Mouse (Mus musculus) hindbrain, embryonic 12.5 days (tissue): ENCODE results near the gene Retreg2. TPM values are rescaled to one million over a fixed set of nuclear protein-coding genes. Genes with fewer than 3 reads are reported as not detected.

Experiments
- ATAC-seq: fragments of 200-750 bp; cut with Nextera tagmentation; 2 replicates; pipeline ENCODE4 v1.8.0; 2017; ENCODE audit warnings: moderate TSS enrichment; ENCODE audit not compliant: low FRiP score
- H3K27ac ChIP-seq: fragments of 300-500 bp; sonication (generic); 2 replicates; pipeline ENCODE4 v1.5.1; 2016; ENCODE audit warnings: mild to moderate bottlenecking
- H3K27me3 ChIP-seq: fragments of 300-500 bp; sonication (generic); 2 replicates; pipeline ENCODE4 v1.6.1; 2016; ENCODE audit warnings: mild to moderate bottlenecking
- H3K36me3 ChIP-seq: fragments of 300-500 bp; sonication (generic); 2 replicates; pipeline ENCODE4 v1.6.1; 2016; ENCODE audit warnings: mild to moderate bottlenecking
- H3K4me1 ChIP-seq: fragments of 300-500 bp; sonication (generic); 2 replicates; pipeline ENCODE4 v1.6.1; 2016
- H3K4me2 ChIP-seq: fragments of 300-500 bp; sonication (generic); replicated peaks from 2 replicates; pipeline ENCODE4 v1.6.1; 2016; ENCODE audit warnings: mild to moderate bottlenecking
- H3K4me3 ChIP-seq: fragments of 300-500 bp; sonication (generic); 2 replicates; pipeline ENCODE4 v1.5.1; 2016; ENCODE audit warnings: mild to moderate bottlenecking
- H3K9ac ChIP-seq: fragments of 300-500 bp; sonication (generic); 2 replicates; pipeline ENCODE4 v1.6.1; 2016; ENCODE audit warnings: mild to moderate bottlenecking, moderate library complexity
- H3K9me3 ChIP-seq: fragments of 300-500 bp; sonication (generic); replicated peaks from 2 replicates; pipeline ENCODE4 v1.6.1; 2016; ENCODE audit warnings: mild to moderate bottlenecking
- WGBS: fragments of 180-500 bp; shearing (Covaris S2); methylation state at CpG from one replicate; pipeline ENCODE4 v1.1.7; 2016; 5-methylcytosine and 5-hydroxymethylcytosine counted together
- polyA plus RNA-seq: library from polyadenylated mRNA; unstranded; fragments of >200 nt; fragmentation: Nextera tagmentation; extraction: Ambion mirVana; gene quantifications from 2 replicates; pipeline ENCODE4 v1.2.1, GENCODE M21; 2016

Retreg2 gene
- polyA plus RNA-seq, 1 experiment from 2014 or later: 83.1 TPM

DNA sequence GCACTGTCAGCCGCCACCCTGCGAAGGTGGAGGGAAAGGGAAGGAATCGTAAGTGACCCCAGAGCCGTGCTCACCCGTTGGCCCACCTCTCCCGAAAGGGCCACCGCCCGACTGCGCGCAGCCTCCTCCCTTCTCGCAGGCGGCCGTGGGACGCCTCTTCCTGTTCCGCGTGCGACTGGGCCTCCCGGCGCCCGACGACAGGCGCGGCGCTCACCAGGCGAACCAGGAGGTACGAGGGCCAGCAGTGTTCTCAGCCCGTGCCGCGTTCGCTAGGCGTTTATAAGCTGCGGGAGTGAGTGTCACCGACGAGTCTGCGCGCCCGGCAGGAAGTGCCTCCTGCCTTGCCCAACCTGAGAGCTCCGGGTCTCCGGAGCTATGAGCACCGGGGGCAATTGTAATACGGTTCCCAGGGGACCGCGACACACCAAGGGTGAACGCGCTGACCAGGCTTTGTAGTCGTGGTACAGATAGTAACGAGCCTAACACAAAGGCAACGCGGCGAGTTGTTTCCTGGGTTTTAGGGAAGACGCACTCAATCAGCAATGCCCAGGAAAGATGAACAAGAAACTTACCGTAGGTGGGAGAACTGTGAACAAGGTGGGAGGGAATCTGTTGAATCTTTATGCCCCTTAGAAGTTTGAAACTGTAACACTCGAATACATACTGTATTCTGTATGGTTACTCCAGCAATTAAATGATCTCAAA lies 940 bp upstream of the Retreg2 start:
- ATAC-seq: peak; percentile 25

GRCm38 (mm10) chr1:75145589-75145988 lies 3.0 kb downstream of the Retreg2 start:
- Histone ChIP-seq H3K27me3 (no peaks in the 10 kb centered on the region), H3K9ac (no peak overlapping the region), H3K36me3 (peaks cover 48% of the 10 kb centered on the region), H3K4me3 (no peak overlapping the region), H3K4me2 (no peak overlapping the region), H3K9me3 (no peaks in the 10 kb centered on the region), H3K27ac (no peak overlapping the region), H3K4me1 (peaks cover 25% of the 10 kb centered on the region)
- 91% methylated on average over 3 of the region's 3 CpGs for WGBS
- ATAC-seq: no peak

More for the DNA sequence above, 940 bp upstream of the Retreg2 start:
- peaks cover 63% of the 10 kb centered on the region for H3K36me3 ChIP-seq
- H3K27me3 ChIP-seq: no peaks in the 10 kb centered on the region
- peak overlapping the region; percentile 96 for H3K9ac ChIP-seq
- H3K4me3 ChIP-seq: peak overlapping the region; percentile 90
- peaks cover 36% of the 10 kb centered on the region for H3K4me1 ChIP-seq
- under 1% methylated on average over 48 of the region's 53 CpGs for WGBS
- H3K9me3 ChIP-seq: no peaks in the 10 kb centered on the region
- H3K4me2 ChIP-seq: peak overlapping the region; percentile 93
- H3K27ac ChIP-seq: peak overlapping the region; percentile 99

DNA sequence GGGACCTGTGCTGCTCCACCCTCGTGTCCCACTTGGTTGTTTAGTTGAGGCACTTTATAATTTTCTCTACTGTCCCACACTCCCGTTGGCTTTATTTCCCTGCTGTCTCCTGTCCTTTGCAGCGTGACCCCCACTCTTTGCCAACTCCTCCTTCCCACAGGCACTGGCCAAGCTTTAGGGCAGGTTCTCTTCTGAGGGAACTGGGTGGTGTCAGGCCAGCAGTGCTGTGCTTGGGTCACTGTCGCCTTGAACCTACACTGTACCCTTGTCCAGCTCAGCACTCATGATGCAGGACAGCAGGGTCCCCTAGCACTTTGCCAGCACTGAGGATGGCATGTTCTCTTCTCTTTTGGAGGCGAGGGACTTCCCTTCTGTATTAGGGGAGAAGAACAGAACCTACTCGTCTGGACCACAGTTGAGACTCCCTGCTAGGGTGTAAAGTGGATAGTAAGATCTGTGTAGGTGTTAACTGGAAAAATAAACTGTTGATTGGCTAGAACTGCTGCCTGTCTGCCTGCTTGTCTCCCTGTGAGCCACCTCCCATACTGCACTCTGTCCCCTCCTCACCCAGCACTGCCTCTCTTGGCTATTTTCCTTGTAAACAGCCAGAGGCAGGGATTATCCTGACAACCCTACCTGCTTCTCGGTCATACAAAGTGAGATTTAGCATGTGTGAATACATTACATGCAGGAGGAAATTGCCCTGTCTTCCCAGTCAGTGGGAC lies 5.0 kb downstream of the Retreg2 start:
- Histone ChIP-seq H3K9me3 (no peaks in the 10 kb centered on the region), H3K27ac (no peak overlapping the region), H3K4me2 (no peak overlapping the region), H3K9ac (no peak overlapping the region), H3K36me3 (peaks cover 48% of the 10 kb centered on the region), H3K4me3 (no peak overlapping the region), H3K27me3 (no peaks in the 10 kb centered on the region), H3K4me1 (peaks cover 16% of the 10 kb centered on the region)
- ATAC-seq: no peak
- WGBS: 83% methylated on average over 7 of the region's 7 CpGs

DNA sequence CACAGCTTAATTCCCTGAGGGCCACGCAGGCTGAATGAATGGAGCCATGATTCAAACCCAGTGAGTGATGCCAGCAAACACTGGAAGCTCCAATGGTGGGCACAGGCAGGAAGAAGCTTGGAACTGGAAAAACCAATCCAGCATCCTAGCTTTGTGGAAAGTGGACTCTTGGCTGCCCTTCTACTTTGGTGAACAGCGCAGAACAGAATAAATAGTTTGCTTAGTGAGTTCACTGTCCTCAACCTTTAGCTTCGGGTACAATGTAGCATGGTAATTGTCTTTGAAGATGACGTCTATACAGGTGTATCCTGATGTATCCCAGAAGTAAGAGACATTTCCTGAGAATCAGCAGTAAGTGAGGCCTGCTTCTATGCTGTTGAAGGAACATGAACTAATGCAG lies 6.1 kb downstream of the Retreg2 start:
- Histone ChIP-seq H3K27ac (no peak overlapping the region), H3K27me3 (no peaks in the 10 kb centered on the region), H3K4me1 (peaks cover 12% of the 10 kb centered on the region), H3K4me3 (no peak overlapping the region), H3K4me2 (no peak overlapping the region), H3K9ac (no peak overlapping the region), H3K36me3 (peaks cover 48% of the 10 kb centered on the region), H3K9me3 (no peaks in the 10 kb centered on the region)
- 95% methylated on average over 4 of the region's 4 CpGs for WGBS
- no peak for ATAC-seq

- H3K36me3 ChIP-seq: no peaks in the 10 kb centered on the region; the same call in 1 of the 2 replicates
- no peak overlapping the region for H3K4me2 ChIP-seq
- no peak for ATAC-seq
- H3K27ac ChIP-seq: no peak overlapping the region
- H3K9me3 ChIP-seq: no peaks in the 10 kb centered on the region
- H3K4me3 ChIP-seq: no peak overlapping the region
- H3K4me1 ChIP-seq: no peaks in the 10 kb centered on the region
- no peak overlapping the region for H3K9ac ChIP-seq
- no peaks in the 10 kb centered on the region; the same call in 1 of the 2 replicates for H3K27me3 ChIP-seq
- WGBS: 71% methylated on average over 3 of the region's 3 CpGs
These were observed 13.3 kb downstream of the Retreg2 start for GRCm38 (mm10) chr1:75155837-75156236.

GRCm38 (mm10) chr1:75158990-75159389 lies 16.4 kb downstream of the Retreg2 start:
- no peak for ATAC-seq
- no peaks in the 10 kb centered on the region for H3K36me3 ChIP-seq
- no peak overlapping the region for H3K9ac ChIP-seq
- H3K9me3 ChIP-seq: no peaks in the 10 kb centered on the region
- no peak overlapping the region for H3K27ac ChIP-seq
- H3K4me1 ChIP-seq: no peaks in the 10 kb centered on the region
- H3K4me2 ChIP-seq: no peak overlapping the region
- H3K27me3 ChIP-seq: no peaks in the 10 kb centered on the region; the same call in 1 of the 2 replicates
- H3K4me3 ChIP-seq: no peak overlapping the region

- Histone ChIP-seq H3K27ac (no peak overlapping the region), H3K27me3 (no peaks in the 10 kb centered on the region; the same call in 1 of the 2 replicates), H3K4me2 (no peak overlapping the region), H3K36me3 (no peaks in the 10 kb centered on the region), H3K9me3 (no peaks in the 10 kb centered on the region), H3K9ac (no peak overlapping the region), H3K4me3 (no peak overlapping the region), H3K4me1 (no peaks in the 10 kb centered on the region)
- no peak for ATAC-seq
- 70% methylated on average over 5 of the region's 5 CpGs for WGBS
These were observed 17.1 kb downstream of the Retreg2 start for GRCm38 (mm10) chr1:75159540-75160255.

- ATAC-seq: no peak
- no peaks in the 10 kb centered on the region for H3K9me3 ChIP-seq
- H3K4me3 ChIP-seq: no peak overlapping the region
- 85% methylated on average over 4 of the region's 4 CpGs for WGBS
- H3K4me1 ChIP-seq: no peaks in the 10 kb centered on the region
- H3K36me3 ChIP-seq: no peaks in the 10 kb centered on the region
- no peak overlapping the region for H3K9ac ChIP-seq
- no peaks in the 10 kb centered on the region; the same call in 1 of the 2 replicates for H3K27me3 ChIP-seq
- no peak overlapping the region for H3K4me2 ChIP-seq
- H3K27ac ChIP-seq: no peak overlapping the region
These were observed 17.7 kb downstream of the Retreg2 start for GRCm38 (mm10) chr1:75160256-75160617.

GRCm38 (mm10) chr1:75168093-75168471 lies 25.5 kb downstream of the Retreg2 start:
- H3K36me3 ChIP-seq: peaks cover 29% of the 10 kb centered on the region
- peak; percentile 46 for ATAC-seq

GRCm38 (mm10) chr1:75168472-75169464 lies 26.2 kb downstream of the Retreg2 start, which contains the start of gene Zfand2b:
Zfand2b (plus strand) TSS chr1:75168646.
- Histone ChIP-seq H3K9ac (peak within 1 kb of the TSS; percentile 68), H3K36me3 (peaks cover 35% of the 10 kb centered on the region), H3K9me3 (no peaks in the 10 kb centered on the region), H3K4me1 (peaks cover 11% of the 10 kb centered on the region), H3K27me3 (no peaks in the 10 kb centered on the region), H3K4me3 (peak within 1 kb of the TSS; percentile 63), H3K27ac (peak within 1 kb of the TSS; percentile 86), H3K4me2 (peak within 1 kb of the TSS; percentile 71)
- peak; percentile 97 for ATAC-seq
- under 1% methylated on average over 57 of the region's 59 CpGs for WGBS

More at GRCm38 (mm10) chr1:75168093-75168471, 25.5 kb downstream of the Retreg2 start:
- 8% methylated on average over 7 of the region's 7 CpGs for WGBS
- no peaks in the 10 kb centered on the region for H3K9me3 ChIP-seq
- H3K27ac ChIP-seq: peak overlapping the region; percentile 36; the same call in 1 of the 2 replicates
- H3K4me1 ChIP-seq: peaks cover 11% of the 10 kb centered on the region
- H3K4me2 ChIP-seq: peak overlapping the region; percentile 71
- peak overlapping the region; percentile 41 for H3K9ac ChIP-seq
- H3K4me3 ChIP-seq: peak overlapping the region; percentile 63
- H3K27me3 ChIP-seq: no peaks in the 10 kb centered on the region

DNA sequence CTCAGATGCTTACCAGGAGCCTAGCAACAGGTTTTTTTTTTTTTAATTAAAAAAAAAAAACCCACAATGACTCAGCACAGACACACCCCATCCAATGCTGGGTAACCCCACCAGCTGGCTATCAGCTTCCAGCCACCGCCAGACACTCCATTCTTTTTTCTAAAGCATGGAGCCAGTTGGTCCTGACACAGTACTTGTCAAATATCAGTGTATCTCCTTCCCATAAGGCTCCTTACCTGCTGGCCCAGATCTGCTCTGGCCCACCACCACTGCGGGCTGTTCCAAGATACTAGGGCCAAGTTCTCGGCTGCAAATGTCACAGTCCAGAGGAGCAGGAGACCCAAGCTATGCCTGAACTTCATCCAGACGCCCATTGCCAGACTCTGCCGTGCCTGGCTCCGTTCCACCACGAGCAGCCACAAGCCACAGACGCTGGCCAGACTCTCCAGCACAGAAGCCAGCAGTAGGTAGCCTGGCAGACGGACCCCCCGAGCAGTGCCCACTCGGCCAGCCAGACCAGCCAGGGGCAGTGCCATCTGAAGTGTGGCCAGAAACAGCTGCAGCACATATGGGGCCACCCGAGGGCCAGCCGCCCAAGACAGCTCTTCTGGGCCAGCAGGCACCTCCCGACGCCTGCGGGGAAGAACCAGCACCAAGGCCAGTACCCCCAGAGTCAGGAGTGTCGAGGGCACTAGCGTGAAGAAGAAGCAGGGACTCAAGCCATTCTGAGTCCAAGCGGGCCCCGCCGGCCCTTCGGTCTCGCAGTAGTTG lies 36.9 kb downstream of the Retreg2 start:
- Histone ChIP-seq H3K27me3 (no peaks in the 10 kb centered on the region), H3K9me3 (no peaks in the 10 kb centered on the region), H3K27ac (peak overlapping the region; percentile 56), H3K36me3 (peaks cover 66% of the 10 kb centered on the region), H3K4me1 (peaks cover 24% of the 10 kb centered on the region), H3K4me2 (peak overlapping the region; percentile 93), H3K4me3 (peak overlapping the region; percentile 56), H3K9ac (peak overlapping the region; percentile 70)
- ATAC-seq: peak; percentile 66
- 9% methylated on average over 23 of the region's 23 CpGs for WGBS
